Mouse (Mus musculus) embryonic facial prominence, embryonic 12.5 days (tissue): ENCODE results near the gene Syne2. TPM values are rescaled to one million over a fixed set of nuclear protein-coding genes. Genes with fewer than 3 reads are reported as not detected.

ENCODE experiments used
- ATAC-seq: fragments of 200-750 bp; cut with Nextera tagmentation; 2 replicates; pipeline ENCODE4 v1.8.0; 2017; ENCODE audit not compliant: insufficient number of reproducible peaks, insufficient read depth, low FRiP score, low TSS enrichment
- H3K27ac ChIP-seq: fragments of 300-500 bp; sonication (generic); 2 replicates; pipeline ENCODE4 v1.5.1; 2016; ENCODE audit warnings: mild to moderate bottlenecking
- H3K27me3 ChIP-seq: fragments of 300-500 bp; sonication (generic); 2 replicates; pipeline ENCODE4 v1.6.1; 2016; ENCODE audit warnings: mild to moderate bottlenecking, moderate library complexity
- H3K36me3 ChIP-seq: fragments of 300-500 bp; sonication (generic); 2 replicates; pipeline ENCODE4 v1.6.1; 2016; ENCODE audit warnings: mild to moderate bottlenecking
- H3K4me1 ChIP-seq: fragments of 300-500 bp; sonication (generic); 2 replicates; pipeline ENCODE4 v1.6.1; 2016
- H3K4me2 ChIP-seq: fragments of 300-500 bp; sonication (generic); replicated peaks from 2 replicates; pipeline ENCODE4 v1.6.1; 2016; ENCODE audit warnings: mild to moderate bottlenecking, moderate library complexity
- H3K4me3 ChIP-seq: fragments of 300-500 bp; sonication (generic); 2 replicates; pipeline ENCODE4 v1.5.1; 2016; ENCODE audit warnings: mild to moderate bottlenecking
- H3K9ac ChIP-seq: fragments of 300-500 bp; sonication (generic); 2 replicates; pipeline ENCODE4 v1.6.1; 2016; ENCODE audit warnings: mild to moderate bottlenecking, moderate library complexity
- H3K9me3 ChIP-seq: fragments of 300-500 bp; sonication (generic); 2 replicates; pipeline ENCODE4 v1.6.1; 2016; ENCODE audit warnings: mild to moderate bottlenecking, moderate library complexity
- WGBS: fragments of 180-500 bp; shearing (Covaris S2); methylation state at CpG from one replicate; pipeline ENCODE4 v1.1.7; 2016; 5-methylcytosine and 5-hydroxymethylcytosine counted together
- polyA plus RNA-seq: library from polyadenylated mRNA; unstranded; fragments of >200 nt; fragmentation: Nextera tagmentation; extraction: Ambion mirVana; gene quantifications from 2 replicates; pipeline ENCODE4 v1.2.1, GENCODE M21; 2016

Gene Syne2
- polyA plus RNA-seq, 1 experiment from 2014 or later: 97.4 TPM

DNA sequence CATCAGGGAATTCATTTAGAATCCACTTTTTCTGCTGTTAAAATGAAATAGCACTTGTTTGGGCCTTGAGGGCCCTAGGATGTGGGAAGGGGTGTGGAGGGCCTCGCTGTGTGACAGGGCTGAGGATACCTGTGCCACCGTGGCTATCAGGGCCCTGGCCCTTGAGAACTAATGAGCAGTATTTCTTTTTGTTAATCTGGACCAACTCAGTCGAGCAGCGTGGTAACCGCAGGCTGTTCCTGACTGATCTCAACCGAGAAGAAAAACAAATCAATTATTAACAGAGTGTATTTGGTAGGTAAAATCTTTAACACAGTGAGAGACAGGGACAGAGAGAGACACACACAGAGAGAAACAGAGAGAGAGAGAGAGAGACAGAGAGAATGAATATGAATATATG is 34.5 kb downstream of the Syne2 start:
- Histone ChIP-seq H3K27ac (no peak overlapping the region), H3K4me2 (no peak overlapping the region), H3K9me3 (no peaks in the 10 kb centered on the region), H3K27me3 (no peaks in the 10 kb centered on the region), H3K9ac (no peak overlapping the region), H3K4me3 (no peak overlapping the region), H3K36me3 (no peaks in the 10 kb centered on the region), H3K4me1 (peaks cover 14% of the 10 kb centered on the region; the same call in 1 of the 2 replicates)
- ATAC-seq: no peak
- 58% methylated on average over 6 of the region's 6 CpGs for WGBS

DNA sequence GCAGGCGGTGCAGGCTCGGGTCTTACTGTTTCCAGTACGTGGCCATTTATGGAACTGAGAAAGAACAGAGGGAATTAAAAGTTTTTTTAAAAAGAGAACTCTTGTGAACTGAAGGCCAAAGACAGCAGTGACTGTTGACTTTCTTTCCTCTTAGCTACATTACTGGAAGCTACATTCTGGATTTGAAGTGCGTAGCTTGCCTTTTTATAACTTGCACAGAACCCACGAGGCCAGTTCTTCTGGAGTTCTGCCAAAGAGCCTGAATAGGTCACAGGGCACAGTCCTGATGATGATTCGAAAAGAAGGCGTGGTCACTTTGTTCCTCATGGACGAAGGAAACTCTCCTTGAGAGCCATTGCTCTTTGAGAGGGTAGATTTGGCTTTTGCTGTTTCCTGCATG is 35.6 kb downstream of the Syne2 start:
- no peak overlapping the region for H3K4me3 ChIP-seq
- peaks cover 14% of the 10 kb centered on the region; the same call in 1 of the 2 replicates for H3K4me1 ChIP-seq
- H3K4me2 ChIP-seq: no peak overlapping the region
- H3K9me3 ChIP-seq: no peaks in the 10 kb centered on the region
- no peaks in the 10 kb centered on the region for H3K36me3 ChIP-seq
- H3K9ac ChIP-seq: no peak overlapping the region
- WGBS: 51% methylated on average over 8 of the region's 8 CpGs
- no peak for ATAC-seq
- H3K27ac ChIP-seq: no peak overlapping the region
- no peaks in the 10 kb centered on the region for H3K27me3 ChIP-seq

GRCm38 (mm10) chr12:75855051-75855453 is 37.1 kb downstream of the Syne2 start:
- H3K4me2 ChIP-seq: no peak overlapping the region
- no peak for ATAC-seq
- H3K9me3 ChIP-seq: no peaks in the 10 kb centered on the region
- H3K9ac ChIP-seq: no peak overlapping the region
- H3K4me1 ChIP-seq: peaks cover 14% of the 10 kb centered on the region; the same call in 1 of the 2 replicates
- H3K4me3 ChIP-seq: no peak overlapping the region
- H3K27me3 ChIP-seq: no peaks in the 10 kb centered on the region
- H3K36me3 ChIP-seq: no peaks in the 10 kb centered on the region
- WGBS: 50% methylated on average over 7 of the region's 7 CpGs
- no peak overlapping the region for H3K27ac ChIP-seq

GRCm38 (mm10) chr12:75855621-75856020 is 37.7 kb downstream of the Syne2 start:
- Histone ChIP-seq H3K4me1 (peaks cover 14% of the 10 kb centered on the region; the same call in 1 of the 2 replicates), H3K4me3 (no peak overlapping the region), H3K36me3 (no peaks in the 10 kb centered on the region), H3K27ac (no peak overlapping the region), H3K4me2 (no peak overlapping the region), H3K27me3 (no peaks in the 10 kb centered on the region), H3K9me3 (no peaks in the 10 kb centered on the region), H3K9ac (no peak overlapping the region)
- WGBS: 90% methylated on average over 9 of the region's 9 CpGs
- no peak for ATAC-seq

GRCm38 (mm10) chr12:75856096-75856868 is 38.3 kb downstream of the Syne2 start:
- Histone ChIP-seq H3K36me3 (no peaks in the 10 kb centered on the region), H3K4me3 (no peak overlapping the region), H3K4me2 (no peak overlapping the region), H3K9ac (no peak overlapping the region), H3K9me3 (no peaks in the 10 kb centered on the region), H3K27me3 (no peaks in the 10 kb centered on the region), H3K27ac (no peak overlapping the region), H3K4me1 (peaks cover 14% of the 10 kb centered on the region; the same call in 1 of the 2 replicates)
- 72% methylated on average over 14 of the region's 14 CpGs for WGBS
- ATAC-seq: no peak

- Histone ChIP-seq H3K9ac (no peak overlapping the region), H3K27me3 (no peaks in the 10 kb centered on the region), H3K36me3 (no peaks in the 10 kb centered on the region), H3K4me2 (no peak overlapping the region), H3K9me3 (no peaks in the 10 kb centered on the region), H3K27ac (no peak overlapping the region), H3K4me1 (peaks cover 2% of the 10 kb centered on the region; the same call in 1 of the 2 replicates), H3K4me3 (no peak overlapping the region)
- ATAC-seq: no peak
- WGBS: 84% methylated on average over 11 of the region's 11 CpGs
These were observed 42.0 kb downstream of the Syne2 start for GRCm38 (mm10) chr12:75859936-75860335.

DNA sequence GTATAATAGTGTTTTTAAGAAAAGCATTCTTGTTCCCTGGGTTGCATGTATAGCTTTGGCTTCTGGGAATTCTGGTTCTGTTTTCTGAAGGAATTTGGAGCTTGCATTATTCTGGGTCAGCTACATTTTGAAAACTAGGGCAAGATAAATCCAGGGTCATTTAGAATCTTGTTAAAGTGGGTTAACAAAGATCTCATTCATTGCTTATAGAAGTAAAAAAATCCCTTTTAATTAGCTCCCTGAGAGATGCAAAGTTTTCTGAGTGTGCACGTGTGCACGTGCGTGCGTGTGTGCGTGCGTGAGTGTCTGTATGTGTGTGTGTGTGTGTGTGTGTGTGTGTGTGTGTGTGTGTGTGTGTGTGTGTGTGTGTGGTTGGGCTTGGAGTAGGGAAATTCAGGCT is 42.9 kb downstream of the Syne2 start:
- no peaks in the 10 kb centered on the region for H3K4me1 ChIP-seq
- 81% methylated on average over 6 of the region's 6 CpGs for WGBS
- no peak overlapping the region for H3K4me2 ChIP-seq
- H3K4me3 ChIP-seq: no peak overlapping the region
- H3K9ac ChIP-seq: no peak overlapping the region
- H3K27ac ChIP-seq: 0 out of 2 replicates have a peak overlapping the region, but pooled peaks have one; percentile 41
- H3K27me3 ChIP-seq: no peaks in the 10 kb centered on the region
- no peaks in the 10 kb centered on the region for H3K36me3 ChIP-seq
- no peaks in the 10 kb centered on the region for H3K9me3 ChIP-seq
- ATAC-seq: no peak

DNA sequence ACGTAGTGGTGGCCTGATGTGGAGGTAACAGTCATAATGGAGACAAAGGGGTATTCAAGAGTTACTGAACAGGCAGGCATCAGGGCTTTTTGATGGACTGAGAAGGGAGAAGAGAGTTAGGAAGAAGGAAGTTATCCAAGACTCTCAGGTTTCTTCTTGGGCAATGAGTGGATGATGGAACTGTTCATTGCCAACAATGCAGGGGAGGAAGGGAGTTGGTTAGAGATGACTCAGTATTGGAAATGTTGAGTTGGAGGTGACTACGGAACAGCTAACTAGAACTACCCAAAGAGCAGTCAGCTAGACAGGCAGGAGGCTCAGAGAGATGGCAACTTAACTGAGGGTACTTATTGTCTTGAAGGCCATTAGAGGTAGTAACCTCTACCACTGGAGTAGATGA is 47.2 kb downstream of the Syne2 start:
- peaks cover 16% of the 10 kb centered on the region for H3K4me1 ChIP-seq
- H3K4me3 ChIP-seq: no peak overlapping the region
- no peak overlapping the region for H3K27ac ChIP-seq
- 84% methylated on average over 2 of the region's 2 CpGs for WGBS
- no peaks in the 10 kb centered on the region for H3K27me3 ChIP-seq
- ATAC-seq: no peak
- H3K4me2 ChIP-seq: no peak overlapping the region
- no peak overlapping the region for H3K9ac ChIP-seq
- no peaks in the 10 kb centered on the region for H3K9me3 ChIP-seq
- no peaks in the 10 kb centered on the region for H3K36me3 ChIP-seq

- ATAC-seq: no peak
- WGBS: 77% methylated on average over 17 of the region's 17 CpGs
- no peaks in the 10 kb centered on the region for H3K9me3 ChIP-seq
- H3K27ac ChIP-seq: no peak overlapping the region
- no peaks in the 10 kb centered on the region for H3K36me3 ChIP-seq
- H3K9ac ChIP-seq: no peak overlapping the region
- H3K4me2 ChIP-seq: no peak overlapping the region
- peaks cover 16% of the 10 kb centered on the region for H3K4me1 ChIP-seq
- H3K4me3 ChIP-seq: no peak overlapping the region
- H3K27me3 ChIP-seq: no peaks in the 10 kb centered on the region
These were observed 48.8 kb downstream of the Syne2 start for GRCm38 (mm10) chr12:75866419-75867373.

- peaks cover 30% of the 10 kb centered on the region for H3K4me1 ChIP-seq
- H3K9me3 ChIP-seq: no peaks in the 10 kb centered on the region
- no peak for ATAC-seq
- no peaks in the 10 kb centered on the region for H3K36me3 ChIP-seq
- H3K9ac ChIP-seq: no peak overlapping the region
- H3K27me3 ChIP-seq: no peaks in the 10 kb centered on the region
- whole genome bisulfite sequencing: 25% methylated on average over 9 of the region's 9 CpGs
- no peak overlapping the region for H3K4me3 ChIP-seq
- peak overlapping the region; percentile 16 for H3K4me2 ChIP-seq
- peak overlapping the region; percentile 19; the same call in 1 of the 2 replicates for H3K27ac ChIP-seq
These were observed 55.8 kb downstream of the Syne2 start for GRCm38 (mm10) chr12:75873546-75874235.

DNA sequence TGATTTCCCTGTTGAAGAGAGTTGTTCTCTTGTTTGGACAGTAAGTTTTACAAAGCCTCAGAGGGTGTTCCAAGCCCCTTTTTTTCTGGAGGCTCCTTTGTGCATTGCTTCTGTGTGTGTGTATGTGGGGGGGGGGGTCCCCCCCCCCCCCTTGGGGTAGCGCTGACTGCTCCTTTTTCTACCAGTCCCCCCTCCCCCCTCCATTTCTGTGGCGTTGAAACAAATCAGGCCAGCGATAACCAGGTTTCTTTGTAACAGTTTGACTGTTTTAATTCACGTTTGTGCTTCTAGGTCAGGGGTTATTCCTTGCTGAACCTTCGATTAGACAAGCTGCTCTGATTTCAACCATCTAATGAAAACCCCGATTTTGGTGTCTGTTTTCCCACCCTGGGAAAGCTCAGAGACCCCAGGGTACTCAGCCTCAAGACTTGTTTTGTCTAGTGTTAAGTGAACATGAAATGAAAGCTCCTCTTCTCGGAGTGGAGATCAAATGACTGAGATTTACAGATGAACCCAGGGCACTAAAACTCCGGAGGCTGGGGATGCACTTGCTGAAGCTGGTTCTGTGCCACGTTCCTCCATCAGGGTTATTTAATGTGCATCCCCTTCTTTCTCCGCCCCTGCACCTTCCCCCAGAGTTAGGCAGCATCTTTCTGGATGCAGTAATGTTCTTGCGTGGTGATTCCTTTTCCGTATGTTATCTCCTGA is 56.5 kb downstream of the Syne2 start:
- H3K9ac ChIP-seq: no peak overlapping the region
- H3K4me3 ChIP-seq: no peak overlapping the region
- H3K4me1 ChIP-seq: peaks cover 23% of the 10 kb centered on the region
- 16% methylated on average over 11 of the region's 12 CpGs for WGBS
- H3K27me3 ChIP-seq: no peaks in the 10 kb centered on the region
- H3K36me3 ChIP-seq: no peaks in the 10 kb centered on the region
- H3K9me3 ChIP-seq: no peaks in the 10 kb centered on the region
- peak overlapping the region; percentile 19; the same call in 1 of the 2 replicates for H3K27ac ChIP-seq
- H3K4me2 ChIP-seq: peak overlapping the region; percentile 16
- ATAC-seq: no peak
